Mouse (Mus musculus) stomach, postnatal 0 days (tissue): ENCODE results near the gene Cpm.

Source experiments
- CTCF ChIP-seq: IDR thresholded peaks from 2 replicates; pipeline ENCODE4 v1.5.1; 2016; ENCODE audit warnings: antibody characterized with exemption, low read depth, mild to moderate bottlenecking, moderate library complexity
- EP300 ChIP-seq: optimal IDR thresholded peaks from 2 replicates; pipeline ENCODE3; 2016; ENCODE audit warnings: antibody characterized with exemption

DNA sequence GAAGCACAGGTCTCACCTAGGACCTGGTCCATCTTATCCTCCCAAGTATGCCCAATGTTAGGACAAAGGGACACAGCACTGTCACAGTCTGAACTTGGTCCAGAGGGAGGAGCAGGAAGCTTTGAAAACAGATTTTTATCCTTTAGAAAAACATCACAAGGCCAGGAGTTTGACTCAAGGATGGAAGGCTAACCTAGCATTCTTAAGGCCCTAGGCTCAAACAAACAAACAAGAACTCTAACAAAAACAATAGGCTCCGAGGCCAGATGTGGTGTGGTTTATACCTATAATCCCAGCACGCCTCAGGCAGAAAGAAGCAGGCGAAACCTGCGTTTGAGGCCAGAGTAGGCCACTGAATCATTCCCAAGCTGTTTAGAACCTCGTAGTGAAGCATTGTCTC, 22.9 kb upstream of the Cpm start:
- TF ChIP-seq CTCF (no peak), EP300 (no peak)
